27 mouse cellular contexts compared by ENCODE assay signal in genomic region chr16:38461749-38462148, GRCm38 (mm10). TPM values are rescaled to one million over a fixed set of nuclear protein-coding genes. Genes with fewer than 3 reads are reported as not detected.
DNase-seq lines count a peak whose midpoint lies in the region; ATAC-seq and TF ChIP-seq lines count a peak whose summit lies in the region.
"Had no signal": no experiment of that assay in that cellular context is flagged by ENCODE, and none has a peak within 500 bp of the region (broad histone marks: within the 10 kb centered on the region; RNA-seq: fewer than 3 reads in every experiment).

No protein-coding gene starts in this region.

- no peaks in the 10 kb centered on the region for H3K27me3 ChIP-seq in liver, postnatal 0 days (ENCODE audit: insufficient read depth, low read length)
- H3K27me3 ChIP-seq in liver, embryonic 12.5 days (replicated peaks): no peaks in the 10 kb centered on the region
- H3K27me3 ChIP-seq in CH12.LX (replicated peaks): no peaks in the 10 kb centered on the region
- H3K27me3 ChIP-seq: embryonic facial prominence, embryonic 13.5 days; embryonic facial prominence, embryonic 15.5 days; forebrain, embryonic 12.5 days had no signal

- in situ Hi-C loops in CH12.LX (cut with MboI; ENCODE audit: low pct_ligation_motif_present, low pct_unique_long_range_greater_than_20kb, low sequenced_read_pairs): loop anchor here (5.0 kb wide), 1 partner anchor 114 kb away; the partner anchor contains the start of genes Cox17 and Gm21987

- peak overlapping the region; percentile 44; the same call in 1 of the 2 replicates for H3K27ac ChIP-seq in liver, postnatal 0 days (ENCODE audit: low read depth)
- no peak overlapping the region for H3K27ac ChIP-seq in liver, embryonic 12.5 days
- H3K27ac ChIP-seq in CH12.LX (ENCODE audit: insufficient read depth, low read depth): peak overlapping the region; percentile 87
- H3K27ac ChIP-seq: embryonic facial prominence, embryonic 13.5 days; embryonic facial prominence, embryonic 15.5 days; forebrain, embryonic 10.5 days; forebrain, embryonic 12.5 days had no signal

- peaks cover 98% of the 10 kb centered on the region for H3K79me2 ChIP-seq in CH12.LX (replicated peaks; ENCODE audit: control insufficient read depth, extremely low read depth, insufficient read depth, poor library complexity, severe bottlenecking)

- H3K9ac ChIP-seq in liver, postnatal 0 days (replicated peaks): no peak overlapping the region
- H3K9ac ChIP-seq in liver, embryonic 12.5 days: no peak overlapping the region
- peak overlapping the region; percentile 97 for H3K9ac ChIP-seq in CH12.LX (ENCODE audit: insufficient read depth, low read depth)
- H3K9ac ChIP-seq: embryonic facial prominence, embryonic 13.5 days; embryonic facial prominence, embryonic 15.5 days; forebrain, embryonic 12.5 days had no signal

- H3K4me1 ChIP-seq in liver, postnatal 0 days (ENCODE audit: insufficient read depth): peaks cover 13% of the 10 kb centered on the region
- peaks cover 23% of the 10 kb centered on the region for H3K4me1 ChIP-seq in liver, embryonic 12.5 days
- peaks cover 13 to 46% of the 10 kb centered on the region in 2 experiments; a peak in 3 of 4 replicates for H3K4me1 ChIP-seq in CH12.LX (ENCODE audit: control insufficient read depth in 1 of 2, insufficient read depth in 2 of 2)
- H3K4me1 ChIP-seq: embryonic facial prominence, embryonic 13.5 days; embryonic facial prominence, embryonic 15.5 days; forebrain, embryonic 10.5 days; forebrain, embryonic 12.5 days had no signal

- no peak for TF ChIP-seq RAD21 in CH12.LX (IDR thresholded peaks at IDR 0.05; ENCODE audit: low read depth, low read length)

- H3K4me2 ChIP-seq in liver, postnatal 0 days (ENCODE audit: low read depth, low read length): peak overlapping the region; percentile 42; the same call in 1 of the 2 replicates
- H3K4me2 ChIP-seq in liver, embryonic 12.5 days: no peak overlapping the region
- peak overlapping the region; percentile 99 for H3K4me2 ChIP-seq in CH12.LX (ENCODE audit: insufficient read depth, low read depth, poor library complexity, severe bottlenecking)
- H3K4me2 ChIP-seq: embryonic facial prominence, embryonic 13.5 days; embryonic facial prominence, embryonic 15.5 days; forebrain, embryonic 12.5 days had no signal

- no peak for TF ChIP-seq CTCF in liver, postnatal 0 days (IDR thresholded peaks at IDR 0.05; ENCODE audit: low read depth)
- no peak for TF ChIP-seq CTCF in CH12.LX (conservative IDR thresholded peaks at IDR 0.05 in 1 of 2, IDR thresholded peaks at IDR 0.05 in 1 of 2; ENCODE audit: low read depth in 2 of 2, low read length in 2 of 2)

- 61% methylated on average over 8 of the region's 8 CpGs for WGBS in liver, postnatal 0 days (ENCODE audit: insufficient replicate concordance)
- 53% methylated on average over 8 of the region's 8 CpGs for WGBS in liver, embryonic 12.5 days (ENCODE audit: insufficient replicate concordance)

- dilution Hi-C loops in CH12.LX (cut with MboI; ENCODE audit: extremely low pct_ligation_motif_present, extremely low pct_unique_long_range_greater_than_20kb, low sequenced_read_pairs): no loop called here

- TF ChIP-seq EP300 in liver, postnatal 0 days (IDR thresholded peaks at IDR 0.05; ENCODE audit: low read depth): no peak
- no peak; the same call in 1 of the 2 replicates for TF ChIP-seq EP300 in CH12.LX (IDR thresholded peaks at IDR 0.05; ENCODE audit: low read length)

- TF ChIP-seq POLR2A in CH12.LX (IDR thresholded peaks at IDR 0.05; ENCODE audit: low read depth, low read length): peak; percentile 59

- no peaks in the 10 kb centered on the region for H3K36me3 ChIP-seq in liver, postnatal 0 days (replicated peaks; ENCODE audit: insufficient read depth, low read length)
- H3K36me3 ChIP-seq in liver, embryonic 12.5 days: no peaks in the 10 kb centered on the region
- H3K36me3 ChIP-seq in CH12.LX (replicated peaks in 1 of 2; ENCODE audit: control insufficient read depth in 1 of 2, insufficient read depth in 1 of 2, low read length in 1 of 2): peaks cover 28 to 53% of the 10 kb centered on the region in 2 experiments
- H3K36me3 ChIP-seq: embryonic facial prominence, embryonic 13.5 days; embryonic facial prominence, embryonic 15.5 days; forebrain, embryonic 10.5 days; forebrain, embryonic 12.5 days had no signal

- DNase-seq in liver, postnatal 0 days: no peak
- DNase-seq in A20 (ENCODE audit: low read depth, low spot score) (peak; percentile 62), CH12.LX (ENCODE audit: extremely low read depth) (peak; percentile 56)
- no peak for DNase-seq in adrenal gland, postnatal 25 days
- no peak for DNase-seq in right cerebral cortex, postnatal 4 days
- DNase-seq: adrenal gland, adult 2 months; adrenal gland, postnatal 10 days; adrenal gland, postnatal 36 days; cerebellum, adult 11-12 months; cerebellum, adult 2 months; cerebellum, adult 9-10 months; cerebellum, postnatal 10 days; cerebellum, postnatal 25 days; embryo, embryonic 11 days had no signal

- ATAC-seq in liver, postnatal 0 days: no peak
- ATAC-seq in liver, embryonic 12.5 days: no peak
- peak; percentile 33; the same call in 1 of the 2 replicates for ATAC-seq in neutrophil, adult 5-6 weeks (ENCODE audit: extremely low read depth, insufficient number of reproducible peaks, low FRiP score, poor library complexity, severe bottlenecking)
- no peak for ATAC-seq in granulocyte monocyte progenitor cell, adult 5-6 weeks (replicated peaks; ENCODE audit: poor library complexity, severe bottlenecking)
- ATAC-seq: CD4-positive, CD25-positive, alpha-beta regulatory T cell, adult 4 months; forebrain, embryonic 14.5 days; forebrain, embryonic 16.5 days had no signal

- no peak overlapping the region for H3K4me3 ChIP-seq in liver, postnatal 0 days (ENCODE audit: low read depth, low read length)
- no peak overlapping the region for H3K4me3 ChIP-seq in liver, embryonic 12.5 days
- H3K4me3 ChIP-seq in CH12.LX (replicated peaks in 1 of 3; ENCODE audit: low read depth in 2 of 3, low read length in 2 of 3, poor library complexity in 1 of 3): peak overlapping the region; percentile 57 to 98 (median 83)
- H3K4me3 ChIP-seq: embryonic facial prominence, embryonic 13.5 days; embryonic facial prominence, embryonic 15.5 days; erythroblast, embryonic 14.5 days; forebrain, embryonic 10.5 days; forebrain, embryonic 12.5 days had no signal

- H3K9me3 ChIP-seq in liver, postnatal 0 days (ENCODE audit: low read length): no peaks in the 10 kb centered on the region
- H3K9me3 ChIP-seq in liver, embryonic 12.5 days (replicated peaks): no peaks in the 10 kb centered on the region
- H3K9me3 ChIP-seq in CH12.LX (replicated peaks; ENCODE audit: low read length): no peaks in the 10 kb centered on the region
- H3K9me3 ChIP-seq: embryonic facial prominence, embryonic 13.5 days; embryonic facial prominence, embryonic 15.5 days; forebrain, embryonic 10.5 days; forebrain, embryonic 12.5 days had no signal

TF ChIP-seq in CH12.LX, 34 proteins besides CTCF, POLR2A, EP300 and RAD21 (continues in another document):
- peak; percentile 86 for TF ChIP-seq TBP (conservative IDR thresholded peaks at IDR 0.05; ENCODE audit: low read depth, low read length)
- peak; percentile 56; the same call in 1 of the 2 replicates for TF ChIP-seq SIN3A (IDR thresholded peaks at IDR 0.05; ENCODE audit: low read length)
- no peak for TF ChIP-seq ETS1 (conservative IDR thresholded peaks at IDR 0.05; ENCODE audit: low read depth, low read length)
- TF ChIP-seq ZNF384 (IDR thresholded peaks at IDR 0.05; ENCODE audit: low read depth, low read length): 0 out of 2 replicates have a peak, but pooled peaks have one; percentile 47
- no peak for TF ChIP-seq CHD1 (IDR thresholded peaks at IDR 0.05; ENCODE audit: low read depth, low read length)
- 0 out of 2 replicates have a peak, but pooled peaks have one; percentile 2 for TF ChIP-seq TCF12 (IDR thresholded peaks at IDR 0.05; ENCODE audit: low read depth, low read length)
- TF ChIP-seq MAZ (IDR thresholded peaks at IDR 0.05; ENCODE audit: low read depth, low read length): 0 out of 2 replicates have a peak, but pooled peaks have one; percentile 9
- TF ChIP-seq IRF4 (IDR thresholded peaks at IDR 0.05; ENCODE audit: low read depth, low read length): peak; percentile 45; the same call in 1 of the 2 replicates
- no peak for TF ChIP-seq NRF1 (IDR thresholded peaks at IDR 0.05; ENCODE audit: low read depth, low read length)

RNA-seq across cellular contexts. Expression of gene Cd80, which starts 6.4 kb away (rescaled TPM):
- 0.13 and 0.15 TPM in 2 replicates for polyA plus RNA-seq in liver, postnatal 0 days (2015; fragmentation: Nextera tagmentation; extraction: Ambion mirVana)
- 0.12 and 0.19 TPM in 2 replicates for polyA plus RNA-seq in liver, embryonic 12.5 days (2016; fragmentation: Nextera tagmentation; extraction: Ambion mirVana)
- total RNA-seq in CH12.LX (2012; rRNA removed) (43.6 and 46.2 TPM in 2 replicates), CH12.LX (2014; rRNA removed) (54.3 and 57.8 TPM in 2 replicates)
- 37.0 and 39.5 TPM in 2 replicates for polyA plus RNA-seq in CH12.LX (2012; ENCODE audit: insufficient read length, low read depth)
- total RNA-seq in neutrophil, adult 5-6 weeks (2017): 16.6 and 18.4 TPM in 2 replicates
- 0.21 TPM in 1 of 2 replicates, not detected in the other for total RNA-seq in granulocyte monocyte progenitor cell, adult 5-6 weeks (2014; fragmentation: Nextera tagmentation)
- total RNA-seq in granulocyte monocyte progenitor cell, adult 5-6 weeks (2017): 0.52 TPM in 1 of 2 replicates, not detected in the other
- 0.67 TPM in 1 of 2 replicates, not detected in the other for total RNA-seq in adrenal gland, postnatal 25 days (2021)
- polyA plus RNA-seq: adrenal gland, adult 2 months; erythroblast, embryonic 14.5 days had no signal

RNA-seq across cellular contexts. Expression of gene Adprh, which starts 9.2 kb away (rescaled TPM):
- 17.9 and 22.2 TPM in 2 replicates for polyA plus RNA-seq in liver, postnatal 0 days (2015; fragmentation: Nextera tagmentation; extraction: Ambion mirVana)
- polyA plus RNA-seq in liver, embryonic 12.5 days (2016; fragmentation: Nextera tagmentation; extraction: Ambion mirVana): 50.8 and 53.5 TPM in 2 replicates
- 47.3 and 67.7 TPM in 2 replicates for total RNA-seq in CH12.LX (2012; rRNA removed)
- 44.9 and 45.3 TPM in 2 replicates for total RNA-seq in CH12.LX (2014; rRNA removed)
- polyA plus RNA-seq in CH12.LX (2012; ENCODE audit: insufficient read length, low read depth): 82.9 and 93.2 TPM in 2 replicates
- 26.4 and 33.0 TPM in 2 replicates for total RNA-seq in neutrophil, adult 5-6 weeks (2017)
- 18.9 and 31.5 TPM in 2 replicates for total RNA-seq in granulocyte monocyte progenitor cell, adult 5-6 weeks (2014; fragmentation: Nextera tagmentation)
- 10.8 and 15.0 TPM in 2 replicates for total RNA-seq in granulocyte monocyte progenitor cell, adult 5-6 weeks (2017)
- 44.3 and 52.0 TPM in 2 replicates for total RNA-seq in adrenal gland, postnatal 25 days (2021)

RNA-seq across cellular contexts. Expression of gene Pla1a, which starts 28.8 kb away (rescaled TPM):
- polyA plus RNA-seq in liver, postnatal 0 days (2015; fragmentation: Nextera tagmentation; extraction: Ambion mirVana): 49.8 and 55.8 TPM in 2 replicates
- 3.4 TPM in 2 replicates for polyA plus RNA-seq in liver, embryonic 12.5 days (2016; fragmentation: Nextera tagmentation; extraction: Ambion mirVana)
- total RNA-seq in CH12.LX (2012; rRNA removed) (20.6 and 27.9 TPM in 2 replicates), CH12.LX (2014; rRNA removed) (12.3 and 14.3 TPM in 2 replicates)
- polyA plus RNA-seq in CH12.LX (2012; ENCODE audit: insufficient read length, low read depth): 9.3 and 11.0 TPM in 2 replicates
- total RNA-seq in neutrophil, adult 5-6 weeks (2017): 0.47 TPM in 1 of 2 replicates, not detected in the other
- not detected in 2 replicates for total RNA-seq in granulocyte monocyte progenitor cell, adult 5-6 weeks (2014; fragmentation: Nextera tagmentation)
- total RNA-seq in granulocyte monocyte progenitor cell, adult 5-6 weeks (2017): not detected in 2 replicates
- 30.8 and 37.4 TPM in 2 replicates for total RNA-seq in adrenal gland, postnatal 25 days (2021)
- total RNA-seq: MEL had no signal
- polyA plus RNA-seq: embryonic facial prominence, embryonic 11.5 days; erythroblast, embryonic 14.5 days; forebrain, embryonic 10.5 days had no signal

Comparison
In these comparisons a context has a peak if more than half of its experiments do, and no peak if none do; other contexts are left out.
1. DNase-seq: peak in A20 (single experiment) and CH12.LX (single experiment); none in liver, postnatal 0 days (single experiment), adrenal gland, postnatal 25 days (single experiment) and right cerebral cortex, postnatal 4 days (single experiment).
2. H3K4me3 ChIP-seq: peak in CH12.LX (3 of 3); none in liver, postnatal 0 days (single experiment) and liver, embryonic 12.5 days (single experiment).
3. RNA of gene Cd80, which starts 6.4 kb away (total RNA-seq): 43.6 to 57.8 TPM in CH12.LX and 16.6 to 18.4 TPM in neutrophil, adult 5-6 weeks; 0.67 TPM in adrenal gland, postnatal 25 days and 0.21 to 0.52 TPM in granulocyte monocyte progenitor cell, adult 5-6 weeks; every median in the first group is over 10 times any median in the second.